Mouse (Mus musculus): ENCODE data around the gene Asic2. TPM values are rescaled to one million over a fixed set of nuclear protein-coding genes. Genes with fewer than 3 reads are reported as not detected.

Asic2 gene
- total RNA-seq, 2 experiments from 2014 or later = not detected

- no peak for DNase-seq
- intact Hi-C loops (cut with DNase I) = no loop called here
Measured at GRCm38 (mm10) chr11:81488681-81489080, 479.6 kb downstream of the Asic2 start.

DNA sequence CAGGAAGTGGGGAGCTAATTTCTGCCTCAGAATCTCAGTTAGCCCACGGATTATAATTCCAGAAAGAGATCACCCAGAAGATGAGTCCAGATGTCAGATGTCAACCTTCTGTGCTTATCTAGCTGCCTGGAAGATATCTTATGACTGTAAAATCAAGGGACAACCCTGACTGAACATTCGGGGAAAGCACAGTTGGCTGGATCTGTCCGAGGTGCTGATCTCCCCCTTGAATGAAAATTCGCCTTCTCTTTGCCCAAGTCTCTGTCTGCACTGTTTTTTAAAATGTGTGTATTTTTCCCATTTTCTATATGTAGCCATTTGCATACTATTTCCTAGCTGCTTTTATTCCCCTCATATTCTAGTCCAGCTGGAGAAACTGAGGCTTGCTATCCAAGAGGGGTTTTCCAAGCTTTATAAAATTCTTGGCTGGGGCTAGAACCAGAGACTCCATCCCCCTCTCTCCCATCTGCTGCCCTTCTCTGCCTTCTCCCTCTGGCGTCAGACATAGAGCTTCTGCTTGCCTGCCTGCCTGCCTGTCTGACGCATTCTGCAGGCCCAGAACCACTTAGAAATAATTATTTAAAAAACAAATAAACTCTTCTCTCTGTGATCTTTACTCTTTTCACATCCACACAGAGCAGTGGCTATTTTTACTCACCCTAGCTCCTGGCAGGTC is 481.9 kb downstream of the Asic2 start:
- DNase-seq = no peak
- intact Hi-C loops (cut with DNase I) = no loop called here

- DNase-seq = no peak
- intact Hi-C loops (cut with DNase I) = no loop called here
Measured at GRCm38 (mm10) chr11:81481198-81481597, 487.1 kb downstream of the Asic2 start.

GRCm38 (mm10) chr11:81476231-81476630 is 492.0 kb downstream of the Asic2 start:
- no peak for DNase-seq
- intact Hi-C loops (cut with DNase I) = no loop called here

- intact Hi-C loops (cut with DNase I) = no loop called here
- DNase-seq = no peak
Measured at GRCm38 (mm10) chr11:81474121-81474520, 494.1 kb downstream of the Asic2 start.

- peak; percentile 7 to 19 for DNase-seq
- intact Hi-C loops (cut with DNase I) = loop anchor here (2.0 to 5.0 kb wide), 2 partner anchors 87 to 555 kb away; no protein-coding TSS in a partner anchor
Measured at GRCm38 (mm10) chr11:81462199-81462598, 506.1 kb downstream of the Asic2 start.

DNA sequence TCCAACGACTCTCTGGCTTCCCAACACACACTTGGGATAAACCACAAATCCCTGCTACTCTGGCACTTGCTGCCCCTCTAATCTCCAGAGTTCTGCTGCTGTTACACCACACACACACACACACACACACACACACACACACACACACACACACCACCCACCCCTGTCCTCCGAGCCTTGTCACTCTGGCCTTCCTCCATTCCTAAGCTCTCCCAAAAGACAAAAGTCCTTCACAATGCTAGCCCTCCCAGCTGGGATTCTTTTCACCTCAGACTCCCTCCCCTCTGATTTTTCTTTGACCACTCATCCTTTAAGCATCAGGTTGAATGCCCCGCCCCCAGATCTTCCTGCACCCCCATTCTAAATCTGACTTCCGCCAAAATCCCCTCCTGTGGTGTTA is 506.5 kb downstream of the Asic2 start:
- no peak for DNase-seq
- intact Hi-C loops (cut with DNase I) = loop anchor here (2.0 to 5.0 kb wide), 2 partner anchors 87 to 554 kb away; no protein-coding TSS in a partner anchor

GRCm38 (mm10) chr11:81454921-81455320 is 513.3 kb downstream of the Asic2 start:
- intact Hi-C loops (cut with DNase I) = no loop called here

GRCm38 (mm10) chr11:81454111-81454510 is 514.1 kb downstream of the Asic2 start:
- intact Hi-C loops (cut with DNase I) = no loop called here
- DNase-seq = no peak

More at GRCm38 (mm10) chr11:81454921-81455320, 513.3 kb downstream of the Asic2 start:
- no peak for DNase-seq

DNA sequence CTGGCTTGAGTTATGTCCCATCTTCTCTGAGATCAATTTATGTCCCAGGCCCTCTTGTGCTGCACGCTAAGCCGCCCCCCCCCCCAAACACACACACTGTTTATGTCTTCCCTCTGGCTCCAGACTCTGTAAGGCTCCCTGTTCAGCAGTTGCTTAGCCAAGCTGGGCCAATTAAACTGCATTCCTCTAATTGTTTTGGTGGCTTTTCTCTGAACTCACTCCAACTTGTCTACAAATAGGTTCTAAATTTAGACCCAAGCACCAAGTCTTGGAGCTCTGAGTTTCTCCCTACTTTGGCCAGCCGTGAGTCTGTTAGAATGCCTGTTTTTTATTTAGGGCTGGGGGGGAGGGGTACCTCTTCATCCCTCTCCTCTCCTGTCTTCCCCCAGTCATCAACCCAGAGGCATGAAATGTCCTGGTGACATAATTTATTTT is 519.0 kb downstream of the Asic2 start:
- DNase-seq = no peak
- intact Hi-C loops (cut with DNase I) = no loop called here

DNA sequence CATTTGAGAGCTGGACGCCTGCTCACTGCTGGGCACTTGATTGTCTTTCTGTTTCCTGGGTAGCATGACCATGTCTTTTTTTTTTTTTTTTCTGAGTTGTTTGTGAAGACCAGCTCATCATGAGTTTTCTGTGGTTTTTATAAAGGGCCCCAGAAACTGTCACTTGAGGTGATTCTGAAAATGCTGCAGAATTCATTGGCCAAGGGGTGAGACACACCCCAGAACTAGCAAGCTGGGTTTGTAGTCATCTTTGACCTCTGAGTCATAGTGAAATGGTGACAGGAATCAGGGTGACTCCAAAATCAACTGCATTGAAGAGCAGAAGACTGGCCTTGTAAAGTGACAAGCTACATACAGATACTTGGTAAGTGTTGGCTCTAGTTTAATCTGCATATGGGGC is 521.9 kb downstream of the Asic2 start:
- no peak for DNase-seq
- intact Hi-C loops (cut with DNase I) = no loop called here

- no peak for DNase-seq
- intact Hi-C loops (cut with DNase I) = no loop called here
Measured at GRCm38 (mm10) chr11:81426857-81427256, 541.4 kb downstream of the Asic2 start.

- intact Hi-C loops (cut with DNase I) = no loop called here
- no peak for DNase-seq
Measured at GRCm38 (mm10) chr11:81419112-81419511, 549.1 kb downstream of the Asic2 start.

DNA sequence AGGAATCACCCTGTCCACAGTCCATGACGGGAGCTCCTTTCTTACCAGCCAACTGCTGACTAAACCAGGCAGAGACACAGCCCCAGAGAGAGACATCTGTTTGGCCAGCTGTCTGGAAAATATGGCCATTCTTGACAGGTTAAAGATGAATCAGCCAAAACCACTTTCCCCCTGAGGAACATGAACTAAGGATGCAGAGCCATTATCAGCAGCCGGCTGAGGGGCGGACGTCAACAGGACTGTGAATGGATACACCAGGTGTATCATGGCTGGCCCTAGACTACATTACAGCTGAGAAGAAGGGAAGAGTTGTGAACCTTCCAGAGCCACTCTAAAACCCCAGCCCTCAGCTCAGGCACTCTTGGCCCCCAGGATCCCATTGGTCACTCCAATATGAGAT is 550.2 kb downstream of the Asic2 start:
- DNase-seq = no peak
- intact Hi-C loops (cut with DNase I) = no loop called here

GRCm38 (mm10) chr11:81416319-81416718 is 551.9 kb downstream of the Asic2 start:
- intact Hi-C loops (cut with DNase I) = no loop called here
- DNase-seq = no peak

DNA sequence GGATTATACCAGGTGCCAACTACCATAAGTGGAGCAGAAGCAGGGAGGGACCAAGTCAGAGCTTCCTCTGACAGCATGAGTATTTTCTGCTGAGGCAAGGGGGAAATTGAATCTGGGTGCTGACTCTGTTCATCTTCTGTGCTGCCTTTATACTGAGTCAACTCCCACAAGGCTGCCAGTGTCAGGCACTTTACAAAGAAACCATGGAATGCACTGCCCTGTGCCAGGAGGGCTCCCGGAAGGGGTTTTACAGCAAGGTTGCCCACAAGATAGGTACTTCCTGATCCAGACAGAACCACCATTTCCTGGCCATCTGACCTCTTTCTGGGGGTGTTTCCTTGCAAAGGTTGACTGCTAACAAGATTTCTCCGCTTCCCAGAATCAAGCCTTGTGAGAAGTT is 553.7 kb downstream of the Asic2 start:
- DNase-seq = no peak
- intact Hi-C loops (cut with DNase I) = no loop called here

- intact Hi-C loops (cut with DNase I) = no loop called here
- no peak for DNase-seq
Measured at GRCm38 (mm10) chr11:81411251-81411650, 557.0 kb downstream of the Asic2 start.

- intact Hi-C loops (cut with DNase I) = no loop called here
- no peak for DNase-seq
Measured at GRCm38 (mm10) chr11:81405951-81406350, 562.3 kb downstream of the Asic2 start.

DNA sequence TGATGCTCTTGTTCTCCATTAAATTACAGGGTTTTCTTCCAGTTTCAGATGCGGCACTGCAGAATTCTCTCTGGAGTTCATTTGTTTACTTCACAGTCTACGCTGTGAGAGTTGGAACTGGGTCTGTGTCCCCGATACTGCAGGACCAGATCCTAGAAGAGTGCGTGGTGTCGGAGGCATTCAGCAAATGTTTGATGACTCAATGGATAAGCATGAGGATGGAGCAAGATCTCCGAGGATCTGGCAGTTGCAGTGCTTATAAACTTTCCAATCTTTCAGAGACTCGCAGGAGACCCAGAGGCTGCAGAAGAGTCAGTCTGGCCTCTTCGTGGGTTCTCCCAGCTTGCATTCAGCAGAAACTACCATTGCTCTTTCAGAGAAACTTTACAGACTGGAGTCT is 566.0 kb downstream of the Asic2 start:
- DNase-seq = no peak
- intact Hi-C loops (cut with DNase I) = no loop called here

DNA sequence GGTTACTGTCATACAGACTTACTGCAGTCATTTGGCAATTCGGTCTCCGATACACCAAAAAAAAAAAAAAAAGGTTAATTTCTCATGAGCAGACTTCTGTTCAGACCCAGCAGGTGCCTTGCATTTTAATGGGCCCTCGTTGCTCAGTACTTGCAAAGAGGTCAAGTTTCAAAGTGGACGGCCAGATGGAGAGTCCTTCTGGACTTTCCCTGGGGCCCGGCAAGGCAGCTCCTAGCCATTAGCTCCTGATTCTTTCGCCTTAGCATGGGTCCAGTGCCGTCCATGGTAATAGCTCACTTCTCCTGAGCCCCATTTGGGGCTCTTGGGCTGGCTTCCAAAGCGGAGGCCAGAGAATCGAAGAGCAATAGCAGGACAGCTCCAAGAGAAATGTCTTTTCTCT is 575.4 kb downstream of the Asic2 start:
- intact Hi-C loops (cut with DNase I) = no loop called here
- DNase-seq = no peak

GRCm38 (mm10) chr11:81386185-81386584 is 582.1 kb downstream of the Asic2 start:
- intact Hi-C loops (cut with DNase I) = no loop called here
- no peak for DNase-seq

DNA sequence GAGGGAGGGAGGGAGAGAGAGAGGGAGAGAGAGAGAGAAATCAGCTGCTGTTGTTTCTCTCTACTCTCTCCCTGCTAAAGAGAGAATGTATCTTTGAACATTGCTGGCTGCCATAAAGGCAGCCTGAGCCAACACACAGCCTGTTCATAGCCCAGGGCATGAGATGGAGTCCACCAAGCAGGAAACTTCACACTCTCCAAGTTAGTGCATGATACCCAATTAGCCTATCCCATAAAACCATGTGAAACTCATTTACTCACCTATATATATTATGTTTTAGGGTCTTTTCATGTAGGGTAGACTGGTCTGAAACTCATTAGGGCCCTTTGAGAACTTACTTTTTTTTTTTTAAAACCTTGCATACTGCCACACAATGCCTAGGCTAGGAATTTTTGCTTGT is 582.7 kb downstream of the Asic2 start:
- no peak for DNase-seq
- intact Hi-C loops (cut with DNase I) = no loop called here

GRCm38 (mm10) chr11:81374841-81375240 is 593.4 kb downstream of the Asic2 start:
- DNase-seq = peak; percentile 44 to 49
- intact Hi-C loops (cut with DNase I) = loop anchor here (2.0 to 10.0 kb wide), 4 partner anchors 88 to 460 kb away; no protein-coding TSS in a partner anchor
